Mouse (Mus musculus): Measurements from ENCODE around the gene Zfp853.

The Zfp853 gene

GRCm38 (mm10) chr5:143252039-143252438, 41.4 kb downstream of the Zfp853 start:
- DNase-seq, result no peak

- no peak for DNase-seq
Observed at GRCm38 (mm10) chr5:143244926-143245325, 48.5 kb downstream of the Zfp853 start.
